Mouse (Mus musculus) monocyte, adult 59 days (primary cell): ENCODE results near the gene Gpr88. TPM values are rescaled to one million over a fixed set of nuclear protein-coding genes. Genes with fewer than 3 reads are reported as not detected.

Experiments
- total RNA-seq, 2 experiments: library from RNA; stranded (reverse); gene quantifications; one replicate each; pipeline ENCODE4 v1.2.4; 2023

Gpr88 gene
- under 1 TPM in 1 of 2 experiments, not detected in 1; 0.18 TPM for total RNA-seq

GRCm38 (mm10) chr3:116253077-116253531, at the start of gene Gpr88:
Gene Gpr88 (minus strand): TSS chr3:116253503.

Other genes starting within 250 kb of the Gpr88 start
- gene Slc30a7, start 246.1 kb downstream of the Gpr88 start, total RNA-seq, result 10 to 100 TPM; 42.5 to 43.3 TPM
- gene Extl2, start 246.0 kb downstream of the Gpr88 start, total RNA-seq, result 1 to 10 TPM; 5.6 to 7.6 TPM
- gene Vcam1, start 123.8 kb downstream of the Gpr88 start, total RNA-seq, result 100 to 1,000 TPM; 534 to 567 TPM
- 10 to 100 TPM; 22.6 to 30.6 TPM for gene Cdc14a, start 170.5 kb upstream of the Gpr88 start, total RNA-seq